Mouse (Mus musculus): ENCODE measurements around the gene Polr3g. TPM values are rescaled to one million over a fixed set of nuclear protein-coding genes. Genes with fewer than 3 reads are reported as not detected.

The Polr3g gene
- polyA plus RNA-seq, 1 experiment from 2014 or later = 16.1 TPM

GRCm38 (mm10) chr13:81675333-81675732 lies 35.5 kb downstream of the Polr3g start:
- H3K36me3 ChIP-seq (ENCODE audit: control insufficient read depth, insufficient read depth, low read length) = no peaks in the 10 kb centered on the region; the same call in 1 of the 2 replicates
- DNase-seq (ENCODE audit: low spot score) = no peak

DNA sequence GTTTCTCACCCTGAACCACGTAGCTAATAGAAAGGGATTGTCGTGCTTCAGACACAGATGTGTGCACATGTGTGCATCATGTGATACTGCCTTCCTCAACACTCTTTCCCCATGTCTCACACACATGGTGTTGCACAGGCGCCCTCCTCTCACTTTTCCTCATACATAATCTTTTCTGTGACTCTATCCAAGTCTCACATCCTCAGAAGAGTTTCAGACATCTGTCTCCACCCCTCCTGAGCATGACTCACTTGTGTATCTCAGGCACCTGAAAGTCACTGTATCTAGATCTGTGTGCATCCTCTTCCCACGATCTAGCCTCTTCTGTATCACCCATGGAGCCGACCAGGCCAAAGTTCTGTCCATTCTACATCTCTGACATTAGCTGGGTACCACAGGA lies 43.1 kb downstream of the Polr3g start:
- H3K27me3 ChIP-seq (ENCODE audit: control insufficient read depth, insufficient read depth, low read length) = no peaks in the 10 kb centered on the region
- H3K9ac ChIP-seq (ENCODE audit: low read length) = no peak overlapping the region
- ATAC-seq (ENCODE audit: insufficient number of reproducible peaks, low FRiP score, low TSS enrichment, low read depth) (no peak), DNase-seq (ENCODE audit: low spot score) (peak; percentile 3)
- H3K4me3 ChIP-seq (ENCODE audit: low read depth, low read length) = no peak overlapping the region
- H3K9me3 ChIP-seq (ENCODE audit: control insufficient read depth, low read length) = no peaks in the 10 kb centered on the region
- WGBS = 86% methylated on average over 5 of the region's 5 CpGs
- no peak overlapping the region for H3K4me2 ChIP-seq (ENCODE audit: low read depth, severe bottlenecking)
- H3K4me1 ChIP-seq (ENCODE audit: control insufficient read depth, insufficient read depth, low read length) = no peaks in the 10 kb centered on the region
- H3K27ac ChIP-seq (replicated peaks; ENCODE audit: low read depth, low read length) = no peak overlapping the region
- H3K36me3 ChIP-seq (ENCODE audit: control insufficient read depth, insufficient read depth, low read length) = peaks cover 9% of the 10 kb centered on the region; the same call in 1 of the 2 replicates

More at GRCm38 (mm10) chr13:81675333-81675732, 35.5 kb downstream of the Polr3g start:
- ATAC-seq (ENCODE audit: insufficient number of reproducible peaks, low FRiP score, low TSS enrichment, low read depth) = no peak
- Histone ChIP-seq H3K4me3 (ENCODE audit: low read depth, low read length) (no peak overlapping the region), H3K4me1 (ENCODE audit: control insufficient read depth, insufficient read depth, low read length) (no peaks in the 10 kb centered on the region), H3K9ac (ENCODE audit: low read length) (no peak overlapping the region), H3K27ac (replicated peaks; ENCODE audit: low read depth, low read length) (no peak overlapping the region), H3K27me3 (ENCODE audit: control insufficient read depth, insufficient read depth, low read length) (no peaks in the 10 kb centered on the region), H3K9me3 (ENCODE audit: control insufficient read depth, low read length) (no peaks in the 10 kb centered on the region), H3K4me2 (ENCODE audit: low read depth, severe bottlenecking) (no peak overlapping the region)
- 84% methylated on average over 8 of the region's 8 CpGs for WGBS

GRCm38 (mm10) chr13:81664331-81664698 lies 46.5 kb downstream of the Polr3g start:
- no peak overlapping the region for H3K27ac ChIP-seq (replicated peaks; ENCODE audit: low read depth, low read length)
- ATAC-seq (ENCODE audit: insufficient number of reproducible peaks, low FRiP score, low TSS enrichment, low read depth) (no peak), DNase-seq (ENCODE audit: low spot score) (peak; percentile 11)
- H3K4me1 ChIP-seq (ENCODE audit: control insufficient read depth, insufficient read depth, low read length) = no peaks in the 10 kb centered on the region
- peaks cover 9% of the 10 kb centered on the region; the same call in 1 of the 2 replicates for H3K36me3 ChIP-seq (ENCODE audit: control insufficient read depth, insufficient read depth, low read length)
- H3K9ac ChIP-seq (ENCODE audit: low read length) = no peak overlapping the region
- WGBS = 91% methylated on average over 5 of the region's 5 CpGs
- no peaks in the 10 kb centered on the region for H3K27me3 ChIP-seq (ENCODE audit: control insufficient read depth, insufficient read depth, low read length)
- H3K4me3 ChIP-seq (ENCODE audit: low read depth, low read length) = no peak overlapping the region
- H3K9me3 ChIP-seq (ENCODE audit: control insufficient read depth, low read length) = no peaks in the 10 kb centered on the region
- H3K4me2 ChIP-seq (ENCODE audit: low read depth, severe bottlenecking) = no peak overlapping the region

DNA sequence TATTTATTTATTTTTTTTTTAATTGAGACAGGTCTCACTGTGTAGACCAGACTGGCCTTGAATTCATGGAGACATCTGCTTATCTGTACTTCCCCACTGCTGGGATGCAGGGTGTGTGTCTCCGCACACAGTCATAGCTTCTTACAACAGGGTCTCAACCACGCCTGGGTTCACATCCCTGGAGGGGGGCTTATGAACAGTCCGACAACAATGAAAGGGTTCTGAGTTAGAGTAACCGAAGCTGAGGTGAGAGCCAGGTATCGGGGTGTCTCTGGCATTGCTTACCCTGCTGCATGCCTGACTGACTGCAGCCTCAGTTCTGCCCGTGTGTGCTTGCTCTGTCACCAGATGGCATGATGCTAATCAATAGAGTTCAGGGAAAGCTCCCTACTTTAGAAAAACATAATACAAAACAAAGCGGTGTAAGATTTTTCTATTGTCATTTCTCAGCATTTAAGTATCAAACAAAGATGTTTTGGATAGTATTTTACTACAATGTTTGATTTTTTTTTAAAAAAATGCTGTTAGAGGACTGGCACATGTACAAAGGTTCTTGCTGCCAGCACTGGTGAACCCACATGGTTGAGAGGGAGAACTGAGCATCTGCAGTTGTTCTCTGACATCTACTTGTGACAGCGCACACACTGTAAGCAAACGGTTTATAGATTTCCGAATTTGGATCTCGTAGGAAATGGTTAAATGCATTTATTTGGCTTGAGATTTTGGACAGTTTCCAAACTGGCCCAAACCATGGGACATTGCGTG lies 47.1 kb downstream of the Polr3g start:
- DNase-seq (ENCODE audit: low spot score) = peak; percentile 14
- peaks cover 9% of the 10 kb centered on the region; the same call in 1 of the 2 replicates for H3K36me3 ChIP-seq (ENCODE audit: control insufficient read depth, insufficient read depth, low read length)
- peaks cover under 1% of the 10 kb centered on the region for H3K4me1 ChIP-seq (ENCODE audit: control insufficient read depth, insufficient read depth, low read length)
- H3K4me3 ChIP-seq (ENCODE audit: low read depth, low read length) = no peak overlapping the region
- H3K9ac ChIP-seq (ENCODE audit: low read length) = no peak overlapping the region
- H3K9me3 ChIP-seq (ENCODE audit: control insufficient read depth, low read length) = no peaks in the 10 kb centered on the region
- no peak overlapping the region for H3K27ac ChIP-seq (replicated peaks; ENCODE audit: low read depth, low read length)
- no peaks in the 10 kb centered on the region for H3K27me3 ChIP-seq (ENCODE audit: control insufficient read depth, insufficient read depth, low read length)
- ATAC-seq (ENCODE audit: insufficient number of reproducible peaks, low FRiP score, low TSS enrichment, low read depth) = no peak
- no peak overlapping the region for H3K4me2 ChIP-seq (ENCODE audit: low read depth, severe bottlenecking)
- WGBS = 92% methylated on average over 12 of the region's 12 CpGs

GRCm38 (mm10) chr13:81658053-81658752 lies 52.6 kb downstream of the Polr3g start:
- Histone ChIP-seq H3K4me2 (ENCODE audit: low read depth, severe bottlenecking) (peak overlapping the region; percentile 47), H3K27ac (replicated peaks; ENCODE audit: low read depth, low read length) (no peak overlapping the region), H3K4me3 (ENCODE audit: low read depth, low read length) (peak overlapping the region; percentile 60), H3K9ac (ENCODE audit: low read length) (peak overlapping the region; percentile 63), H3K36me3 (ENCODE audit: control insufficient read depth, insufficient read depth, low read length) (no peaks in the 10 kb centered on the region), H3K27me3 (ENCODE audit: control insufficient read depth, insufficient read depth, low read length) (no peaks in the 10 kb centered on the region), H3K4me1 (ENCODE audit: control insufficient read depth, insufficient read depth, low read length) (peaks cover 5% of the 10 kb centered on the region), H3K9me3 (ENCODE audit: control insufficient read depth, low read length) (no peaks in the 10 kb centered on the region)
- DNase-seq (ENCODE audit: low spot score) (no peak), ATAC-seq (ENCODE audit: insufficient number of reproducible peaks, low FRiP score, low TSS enrichment, low read depth) (no peak; the same call in 1 of the 2 replicates)
- 16% methylated on average over 21 of the region's 21 CpGs for WGBS

DNA sequence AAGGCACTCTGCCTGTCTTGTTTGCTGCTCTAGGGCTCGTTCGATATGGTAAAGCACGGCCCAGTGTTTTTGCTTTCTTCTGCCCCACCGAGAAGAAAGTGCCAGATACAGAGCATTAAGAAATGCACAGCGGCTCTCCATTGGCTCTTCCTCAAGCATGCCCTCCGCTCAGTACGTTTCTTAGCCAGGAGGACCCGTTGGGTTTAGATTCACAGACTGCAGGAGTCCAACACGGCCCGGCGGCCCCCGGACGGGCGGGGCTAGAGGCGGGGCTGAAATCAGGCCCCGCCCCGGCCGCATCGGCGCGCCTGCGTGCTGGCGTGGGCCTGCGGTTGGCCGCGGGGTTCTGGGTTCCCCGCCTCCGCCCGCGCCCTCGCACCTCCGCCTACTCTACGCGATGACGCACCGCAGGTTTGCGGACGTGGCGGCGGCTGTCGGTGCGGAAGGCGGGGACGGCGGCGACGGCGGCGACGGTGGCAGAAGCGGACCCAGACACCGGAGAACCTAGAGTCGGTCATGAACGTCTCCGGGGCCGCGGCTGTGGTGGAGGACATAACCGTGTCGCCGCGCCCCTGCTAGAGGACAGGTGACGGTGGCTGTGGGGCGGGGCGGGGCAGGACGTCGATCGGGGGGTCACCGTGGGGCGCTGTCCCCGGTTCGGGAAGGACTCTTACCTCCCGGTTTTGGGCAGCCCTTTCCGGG lies 53.3 kb downstream of the Polr3g start, which contains the start of gene Lysmd3:
Lysmd3 (plus strand) TSS at position 313 of the 702 bp plus-strand sequence.
- H3K4me2 ChIP-seq (ENCODE audit: low read depth, severe bottlenecking) = peak within 1 kb of the TSS; percentile 47
- H3K36me3 ChIP-seq (ENCODE audit: control insufficient read depth, insufficient read depth, low read length) = no peaks in the 10 kb centered on the region
- ATAC-seq (ENCODE audit: insufficient number of reproducible peaks, low FRiP score, low TSS enrichment, low read depth) = peak; percentile 99
- under 1% methylated on average over 73 of the region's 73 CpGs for WGBS
- peak within 1 kb of the TSS; percentile 60 for H3K4me3 ChIP-seq (ENCODE audit: low read depth, low read length)
- peak within 1 kb of the TSS; percentile 58 for H3K27ac ChIP-seq (replicated peaks; ENCODE audit: low read depth, low read length)
- no peaks in the 10 kb centered on the region for H3K27me3 ChIP-seq (ENCODE audit: control insufficient read depth, insufficient read depth, low read length)
- peaks cover 5% of the 10 kb centered on the region for H3K4me1 ChIP-seq (ENCODE audit: control insufficient read depth, insufficient read depth, low read length)
- peak within 1 kb of the TSS; percentile 66 for H3K9ac ChIP-seq (ENCODE audit: low read length)
- peak; percentile 92 for DNase-seq (ENCODE audit: low spot score)
- H3K9me3 ChIP-seq (ENCODE audit: control insufficient read depth, low read length) = no peaks in the 10 kb centered on the region

DNA sequence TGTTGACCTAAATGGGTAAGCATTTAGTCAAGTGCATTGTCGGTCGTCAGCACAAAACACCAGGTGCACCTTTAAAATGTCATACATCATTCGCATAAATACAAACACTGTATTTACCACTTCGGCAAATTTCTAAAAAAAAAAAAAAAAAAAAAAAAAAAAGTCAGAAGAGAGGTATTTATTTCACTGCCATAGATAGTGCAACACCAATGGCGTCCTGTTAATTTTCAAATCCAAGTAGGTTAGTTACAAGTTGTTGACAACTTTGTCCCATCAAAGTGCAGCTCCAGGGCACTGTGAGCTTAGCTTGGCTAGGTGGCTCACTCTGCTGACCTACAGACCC lies 53.8 kb downstream of the Polr3g start:
- DNase-seq (ENCODE audit: low spot score) (no peak), ATAC-seq (ENCODE audit: insufficient number of reproducible peaks, low FRiP score, low TSS enrichment, low read depth) (no peak; the same call in 1 of the 2 replicates)
- Histone ChIP-seq H3K9ac (ENCODE audit: low read length) (peak overlapping the region; percentile 66), H3K4me2 (ENCODE audit: low read depth, severe bottlenecking) (peak overlapping the region; percentile 47), H3K36me3 (ENCODE audit: control insufficient read depth, insufficient read depth, low read length) (no peaks in the 10 kb centered on the region), H3K27ac (replicated peaks; ENCODE audit: low read depth, low read length) (peak overlapping the region; percentile 58), H3K27me3 (ENCODE audit: control insufficient read depth, insufficient read depth, low read length) (no peaks in the 10 kb centered on the region), H3K9me3 (ENCODE audit: control insufficient read depth, low read length) (no peaks in the 10 kb centered on the region), H3K4me3 (ENCODE audit: low read depth, low read length) (peak overlapping the region; percentile 60), H3K4me1 (ENCODE audit: control insufficient read depth, insufficient read depth, low read length) (peaks cover 5% of the 10 kb centered on the region)
- 25% methylated on average over 5 of the region's 5 CpGs for WGBS

DNA sequence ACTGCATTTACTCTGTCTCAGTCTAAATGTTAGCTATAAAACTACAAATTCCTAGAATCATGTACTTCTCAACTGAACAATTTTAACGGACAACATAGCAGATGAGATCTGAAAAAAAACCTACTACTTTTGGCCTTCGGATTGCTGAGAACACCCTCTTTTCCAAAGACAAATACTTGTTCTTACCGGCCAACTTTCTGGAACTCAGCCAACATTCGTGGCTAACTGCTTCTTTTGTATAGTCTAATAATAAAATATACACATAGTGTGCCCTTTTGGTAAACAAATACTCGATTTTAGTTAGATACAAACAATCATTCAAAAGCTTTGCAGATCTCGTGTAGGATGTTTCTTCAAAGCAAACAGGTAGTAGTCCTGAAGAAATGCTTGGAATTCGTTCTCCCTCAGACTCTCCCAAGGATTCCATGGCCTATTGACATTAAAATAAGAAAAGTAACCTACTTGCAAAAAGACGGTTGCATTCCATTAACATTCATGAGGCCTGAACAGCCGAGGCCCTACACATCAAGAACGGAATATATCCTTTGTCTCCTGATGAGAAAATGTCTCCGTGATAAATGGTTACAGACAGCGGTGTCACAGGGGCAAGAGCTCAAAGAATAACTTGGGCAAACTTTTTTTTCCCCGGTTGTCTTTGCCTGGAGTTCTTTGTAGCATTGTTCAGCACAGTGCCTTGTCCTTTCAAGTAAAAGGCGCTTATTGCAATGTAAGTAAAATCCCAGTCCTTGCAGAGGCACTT lies 54.5 kb downstream of the Polr3g start:
- Histone ChIP-seq H3K9ac (ENCODE audit: low read length) (no peak overlapping the region), H3K4me1 (ENCODE audit: control insufficient read depth, insufficient read depth, low read length) (peaks cover 5% of the 10 kb centered on the region), H3K9me3 (ENCODE audit: control insufficient read depth, low read length) (no peaks in the 10 kb centered on the region), H3K27me3 (ENCODE audit: control insufficient read depth, insufficient read depth, low read length) (no peaks in the 10 kb centered on the region), H3K27ac (replicated peaks; ENCODE audit: low read depth, low read length) (no peak overlapping the region), H3K4me3 (ENCODE audit: low read depth, low read length) (no peak overlapping the region), H3K36me3 (ENCODE audit: control insufficient read depth, insufficient read depth, low read length) (no peaks in the 10 kb centered on the region), H3K4me2 (ENCODE audit: low read depth, severe bottlenecking) (no peak overlapping the region)
- WGBS = 47% methylated on average over 14 of the region's 14 CpGs
- DNase-seq (ENCODE audit: low spot score) = no peak
- no peak for ATAC-seq (ENCODE audit: insufficient number of reproducible peaks, low FRiP score, low TSS enrichment, low read depth)
